Mouse (Mus musculus): ENCODE measurements around the gene Ubash3b.
A peak's percentile ranks its signal among the peaks of the same experiment; 100 is the strongest.

Gene Ubash3b

DNA sequence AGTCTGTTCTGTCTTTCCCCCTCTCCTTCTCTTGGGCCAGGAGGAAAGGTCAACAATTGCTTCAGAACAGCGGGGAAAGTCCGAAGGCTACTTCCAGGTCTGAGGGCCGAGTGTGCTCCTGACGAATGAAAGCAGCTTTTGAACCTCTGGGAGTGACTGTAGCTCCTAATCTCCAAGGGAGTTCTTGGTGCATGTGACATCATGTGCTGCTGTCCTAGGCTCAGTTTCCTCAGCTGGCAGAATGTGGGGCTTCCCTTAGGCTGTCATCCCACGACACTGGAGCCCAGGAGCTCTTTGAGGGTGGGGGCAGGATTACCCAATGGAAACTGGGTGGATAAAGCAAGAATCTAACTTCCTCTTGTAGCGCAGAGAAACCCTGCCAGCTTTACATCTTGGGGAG is at the start of gene Ubash3b:
TSS of gene Ubash3b (minus strand) at position 285 of the 400 bp plus-strand sequence.
- no peak for DNase-seq (ENCODE audit: low read depth, low spot score)

DNA sequence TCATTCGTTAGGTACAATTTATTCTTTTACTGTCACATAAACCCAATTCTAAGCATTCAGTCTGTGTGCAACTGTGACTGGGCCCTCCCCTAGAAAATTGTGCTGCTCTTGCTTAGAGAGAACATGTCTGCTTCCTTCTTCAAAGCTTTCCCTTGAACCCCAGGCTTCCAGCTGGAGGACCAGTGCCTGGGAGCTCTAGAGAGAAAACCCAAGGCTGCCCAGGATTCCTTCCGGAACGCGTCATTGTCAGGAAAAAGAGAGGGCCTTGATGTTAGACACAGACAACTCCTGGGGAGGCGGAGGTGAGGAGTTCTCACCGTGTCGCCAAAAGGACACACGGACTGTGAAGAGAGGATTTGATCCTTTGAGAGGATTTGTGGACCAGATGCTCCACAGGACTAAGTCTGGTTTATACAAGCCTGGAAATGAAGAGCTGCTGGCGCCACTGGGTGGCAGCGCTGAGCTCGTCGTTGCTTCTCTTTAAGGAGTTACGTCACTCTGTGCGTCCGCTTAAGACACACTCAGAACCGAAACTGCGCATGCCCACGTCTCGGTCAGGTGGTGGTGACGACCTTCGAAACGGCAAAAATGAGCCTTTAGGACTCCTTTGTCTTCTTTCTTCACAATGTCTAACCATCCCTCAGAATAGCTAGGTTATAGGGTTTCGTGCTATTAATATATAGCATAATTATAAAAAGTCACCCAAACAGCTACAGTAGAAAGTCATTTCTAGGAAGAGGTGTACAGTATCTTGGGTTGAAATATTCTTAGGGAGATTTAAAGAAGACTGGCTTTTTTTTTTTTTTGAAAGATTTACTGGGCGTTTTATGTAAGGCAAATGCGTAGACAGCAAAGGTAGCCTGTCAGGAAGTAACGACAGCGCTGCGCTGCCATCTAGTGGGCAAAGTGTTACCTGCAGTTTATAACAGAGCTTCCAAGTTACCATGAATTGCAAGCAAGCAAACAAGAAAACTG is 45.9 kb upstream of the Ubash3b start:
- peak; percentile 99 for DNase-seq (ENCODE audit: low read depth, low spot score)

DNA sequence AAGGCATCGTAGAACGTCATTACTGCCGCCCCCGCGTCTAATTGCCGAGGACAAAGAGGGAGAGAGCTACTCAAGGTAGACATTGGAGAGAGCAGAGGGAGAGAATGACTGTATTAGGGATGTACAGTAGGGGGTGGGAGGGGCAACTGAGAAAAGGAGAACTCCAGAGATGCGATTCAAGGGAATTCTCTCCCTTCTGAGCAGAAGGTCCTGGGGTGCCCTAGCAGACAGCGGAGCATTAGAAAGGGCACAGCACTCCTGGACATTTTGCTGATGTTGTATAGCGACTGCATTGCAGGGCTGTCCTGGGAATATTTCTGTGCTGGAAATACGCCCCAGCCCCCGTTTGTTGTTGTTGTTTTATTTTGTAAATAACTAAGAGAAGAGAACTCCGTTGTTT is 45.2 kb upstream of the Ubash3b start:
- DNase-seq (ENCODE audit: low read depth, low spot score), result no peak

DNA sequence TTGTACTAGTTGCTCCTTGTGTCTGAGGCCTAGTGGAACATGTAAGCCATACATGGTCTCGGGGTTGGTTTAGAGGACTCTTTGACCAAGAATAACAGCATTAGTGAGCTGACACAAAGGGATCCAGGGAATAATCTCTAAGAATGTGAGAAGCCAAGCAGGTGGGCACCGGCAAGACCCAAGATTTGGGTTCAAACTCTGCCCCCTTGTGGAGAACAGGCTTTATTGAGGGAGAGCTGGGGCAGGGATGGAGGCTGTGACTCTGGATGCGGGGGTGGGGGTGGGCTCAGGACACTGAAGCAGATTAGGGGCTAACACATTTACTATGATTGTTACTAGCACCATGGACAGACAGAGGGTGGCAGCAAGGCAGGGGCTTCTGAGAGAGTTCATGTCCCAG is 43.8 kb upstream of the Ubash3b start:
- DNase-seq (ENCODE audit: low read depth, low spot score), result peak; percentile 25

DNA sequence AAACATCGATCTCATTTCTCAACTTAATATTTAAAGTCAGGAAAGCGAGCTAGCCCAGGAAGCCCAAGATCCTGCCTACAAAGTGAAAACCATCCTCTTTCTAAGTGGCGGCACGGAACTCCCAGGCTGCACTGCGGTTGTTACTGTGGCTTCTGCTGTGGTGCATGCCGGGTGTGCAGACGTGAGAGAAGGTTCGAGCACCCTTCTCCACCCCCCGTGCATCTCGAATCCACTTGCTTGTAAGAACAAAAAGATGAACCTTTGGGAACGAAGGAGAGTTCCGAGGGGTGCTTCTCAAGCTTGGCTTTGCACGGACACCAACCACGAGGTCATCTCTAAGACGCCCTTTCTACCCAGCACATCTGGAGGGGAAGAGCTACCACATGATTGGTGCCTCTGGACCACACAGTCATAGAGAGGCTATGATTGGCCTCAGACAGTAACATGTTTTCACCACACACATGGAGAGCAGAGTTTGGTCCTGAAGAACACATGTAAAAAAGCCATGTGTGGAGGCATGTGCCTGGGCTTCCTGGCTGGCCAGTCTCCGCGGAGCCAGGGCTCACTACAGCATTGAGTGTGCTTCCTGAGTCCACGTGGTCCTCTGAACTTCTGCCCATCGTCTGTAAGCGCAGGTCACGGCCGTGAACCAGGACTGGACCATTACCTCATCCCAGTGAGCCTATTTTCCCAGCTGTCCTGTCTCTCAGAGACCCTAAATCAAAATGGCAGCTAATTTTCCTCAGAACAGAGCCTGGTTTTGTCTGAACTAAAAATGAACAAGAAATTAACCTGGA is 38.2 kb upstream of the Ubash3b start:
- DNase-seq (ENCODE audit: low read depth, low spot score), result no peak

DNA sequence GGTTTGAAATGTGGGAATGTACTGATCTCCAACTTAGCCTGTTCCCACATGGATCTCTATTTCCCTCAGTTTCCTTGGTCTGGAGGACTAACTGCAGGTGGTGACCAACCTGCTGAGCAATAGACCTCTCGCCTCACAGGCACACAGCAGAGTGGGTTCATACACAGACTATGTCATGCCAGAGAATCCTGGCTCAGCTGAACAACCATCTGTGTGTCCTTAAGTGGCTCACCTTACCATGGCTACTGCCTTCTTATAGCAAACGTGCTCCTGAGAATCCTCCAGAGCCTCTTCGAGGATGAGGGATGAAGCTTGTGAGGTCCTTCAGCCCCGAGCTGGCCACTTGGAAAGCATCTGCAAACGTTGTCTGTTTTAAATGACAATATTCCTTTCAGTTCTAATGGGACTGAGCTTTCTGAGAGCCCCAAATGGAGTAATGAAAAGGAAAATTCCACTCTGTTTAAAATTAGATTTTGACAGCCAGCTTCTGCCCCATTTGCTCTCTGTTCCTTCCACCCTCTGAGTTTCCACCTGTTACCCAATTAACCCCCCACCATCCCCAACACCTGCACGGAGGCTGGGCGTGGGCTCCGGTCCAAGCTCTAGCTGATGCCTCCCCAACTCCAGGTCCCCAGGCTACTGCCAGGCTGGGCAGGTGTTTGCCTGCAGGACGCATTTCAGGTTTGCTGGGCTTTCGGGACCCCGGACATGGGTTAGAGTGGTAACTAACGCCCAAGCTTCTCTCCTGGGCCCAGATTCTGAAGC is 37.2 kb upstream of the Ubash3b start:
- no peak for DNase-seq (ENCODE audit: low read depth, low spot score)

DNA sequence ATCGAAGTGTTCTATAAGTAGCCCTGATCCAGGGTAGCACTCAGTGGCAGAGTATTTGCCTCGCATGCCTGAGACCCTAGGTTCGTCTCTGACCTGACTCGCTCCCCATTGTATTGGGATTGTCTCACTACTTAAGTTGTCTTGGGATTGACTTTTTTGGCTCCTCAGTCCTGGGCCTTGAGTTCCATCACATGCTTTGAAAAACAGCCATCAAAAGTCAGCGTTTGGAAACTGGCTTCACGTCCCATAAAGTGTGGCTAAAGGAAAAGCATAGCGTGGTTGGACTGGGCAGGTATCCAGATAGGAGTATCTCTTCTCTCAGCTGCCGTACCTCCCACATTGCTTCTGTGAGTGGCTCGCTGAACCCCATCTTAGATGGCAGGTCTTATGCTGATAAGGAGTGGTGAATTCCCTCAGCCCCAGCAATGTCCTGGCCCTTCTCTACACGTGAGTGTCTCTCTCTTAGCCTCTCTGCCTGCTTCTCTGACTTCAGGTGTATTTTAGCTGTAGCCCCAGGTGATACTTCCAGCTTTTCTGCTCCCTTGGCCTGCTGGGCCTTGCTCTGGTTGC is 34.3 kb upstream of the Ubash3b start:
- no peak for DNase-seq (ENCODE audit: low read depth, low spot score)

DNA sequence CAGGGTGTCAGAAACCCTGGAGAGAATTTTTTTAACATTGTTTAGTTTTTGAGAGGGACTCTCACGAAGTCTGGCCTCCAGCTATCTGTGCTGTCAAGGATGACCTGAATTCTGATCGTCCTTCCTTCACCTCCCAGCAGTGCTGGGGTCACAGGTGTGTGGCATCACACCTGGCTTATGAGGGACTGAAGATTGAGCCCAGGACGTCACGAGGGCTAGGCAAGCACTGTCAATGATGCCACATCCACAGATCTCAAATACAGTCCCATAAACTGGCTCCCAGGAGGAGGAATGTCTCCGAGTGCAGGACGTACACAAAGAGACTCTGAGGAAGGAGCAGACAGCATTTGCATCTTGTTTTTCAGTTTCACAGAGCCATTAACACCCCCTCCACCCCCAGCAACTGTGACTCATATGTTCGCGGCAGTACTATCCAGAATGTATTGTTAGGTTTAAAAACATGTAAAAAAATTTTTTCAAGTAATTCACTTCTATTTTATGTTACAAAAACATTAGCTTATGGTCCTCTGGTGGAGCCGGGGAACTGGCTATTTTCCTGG is 30.2 kb upstream of the Ubash3b start:
- DNase-seq (ENCODE audit: low read depth, low spot score), result no peak

DNA sequence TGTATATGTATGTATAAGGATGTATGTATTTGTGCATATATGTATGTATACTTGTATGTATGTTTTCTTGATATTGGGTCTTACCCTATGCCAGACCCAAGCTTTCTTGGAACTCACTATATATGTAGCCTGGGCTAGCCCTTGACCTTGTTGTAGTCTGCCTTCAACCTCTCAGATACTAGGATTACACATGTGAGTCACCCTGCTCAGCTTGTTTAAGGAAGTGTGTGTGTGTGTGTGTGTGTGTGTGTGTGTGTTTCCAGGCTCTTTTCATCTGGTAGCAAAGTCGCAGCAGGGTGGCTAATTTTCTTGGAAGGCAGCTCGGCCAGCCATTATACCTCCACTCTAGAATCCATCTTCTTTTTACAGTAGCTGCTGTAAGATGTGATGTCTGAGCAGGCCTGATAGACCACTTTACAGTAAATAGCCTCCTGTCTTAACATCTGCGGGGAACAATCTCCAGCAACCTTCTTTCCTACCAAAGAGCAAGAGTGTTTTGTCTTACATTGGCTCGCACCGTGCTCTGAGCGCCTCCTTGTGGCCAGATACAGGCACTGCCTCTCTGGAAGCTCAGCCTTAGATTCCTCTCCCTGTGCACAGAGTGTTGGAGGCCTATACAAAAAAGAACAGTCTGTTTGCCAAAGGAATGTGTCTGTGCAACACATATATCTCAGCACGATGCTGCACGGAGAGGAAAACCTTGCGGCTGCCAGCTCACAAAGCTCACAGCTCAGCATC is 29.4 kb upstream of the Ubash3b start:
- peak; percentile 86 for DNase-seq (ENCODE audit: low read depth, low spot score)

DNA sequence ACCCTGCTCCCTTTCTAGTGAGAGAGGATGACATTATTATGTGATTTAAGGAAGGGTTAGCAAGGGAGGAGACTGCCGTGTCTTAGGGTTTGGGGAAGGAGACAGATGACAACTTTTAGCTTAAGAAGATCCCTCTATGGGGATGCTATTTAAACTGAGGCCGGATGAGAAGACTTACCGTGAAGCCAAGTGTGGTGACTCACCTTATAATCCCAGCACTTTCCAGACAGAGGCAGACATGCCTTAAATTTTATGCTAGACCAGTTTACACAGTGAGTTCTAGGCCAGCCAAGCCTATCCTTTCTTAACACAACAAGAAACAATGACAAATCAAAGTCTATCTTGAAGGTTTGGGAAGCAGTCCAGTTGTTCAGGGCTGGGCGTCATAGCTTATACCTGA is 26.4 kb upstream of the Ubash3b start:
- no peak for DNase-seq (ENCODE audit: low read depth, low spot score)

DNA sequence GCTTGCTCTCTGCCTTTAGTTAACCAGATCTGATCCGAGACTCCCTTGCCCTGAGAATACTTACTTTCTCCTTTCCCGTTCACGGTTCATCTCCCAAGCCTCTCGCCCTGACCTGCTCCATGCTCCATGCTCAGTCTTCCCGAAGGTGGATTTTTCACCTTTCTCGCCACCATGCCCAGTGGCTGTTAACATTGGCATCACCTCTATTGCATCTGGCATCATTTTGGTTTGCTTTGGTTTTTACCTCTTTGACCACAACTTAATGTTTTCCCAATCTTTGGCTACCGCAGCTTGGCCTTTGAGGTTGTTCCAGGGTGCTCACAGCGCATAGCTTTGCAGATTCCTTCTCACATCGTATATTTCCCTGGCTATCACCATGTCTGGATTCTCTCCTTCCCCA is 26.0 kb upstream of the Ubash3b start:
- DNase-seq (ENCODE audit: low read depth, low spot score), result no peak

DNA sequence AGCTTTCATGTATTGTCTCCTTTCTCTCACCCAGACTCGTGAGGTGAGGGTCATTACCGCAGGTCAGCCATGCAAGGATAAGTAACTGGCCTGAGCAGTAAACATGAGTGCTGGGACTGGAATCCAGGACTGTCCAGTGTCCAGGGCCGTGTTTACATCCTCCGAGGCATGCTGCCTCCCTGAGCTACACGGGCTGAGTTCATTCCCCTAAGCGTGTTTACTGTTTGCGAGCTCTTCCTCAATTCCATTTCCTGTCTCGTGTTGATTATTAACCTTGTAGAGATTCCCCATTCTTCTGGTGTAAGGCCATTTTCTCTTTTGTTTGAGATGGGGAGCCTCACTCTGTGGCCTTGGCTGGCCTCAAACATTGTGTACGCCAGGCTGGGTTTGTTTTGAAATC is 23.8 kb upstream of the Ubash3b start:
- DNase-seq (ENCODE audit: low read depth, low spot score), result no peak

DNA sequence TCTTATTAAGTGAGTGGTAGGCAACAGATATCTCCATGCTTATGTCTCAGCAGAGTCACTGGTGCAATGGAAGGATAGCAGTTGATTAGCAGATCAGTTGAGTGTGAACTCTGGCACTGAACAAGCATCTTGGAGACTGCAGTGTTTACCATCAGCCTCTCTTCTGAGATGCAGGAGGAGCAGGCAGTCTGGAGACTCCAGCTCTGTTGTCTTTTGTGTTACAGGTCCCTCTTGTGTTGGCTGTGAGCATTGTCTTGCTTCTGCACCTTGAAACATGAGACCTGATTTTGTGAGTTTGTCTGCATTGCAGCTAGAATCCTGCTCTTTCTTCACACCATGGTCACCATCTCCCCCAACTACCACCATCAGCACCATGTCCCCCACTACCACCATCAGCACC is 21.1 kb upstream of the Ubash3b start:
- DNase-seq (ENCODE audit: low read depth, low spot score), result peak; percentile 83

DNA sequence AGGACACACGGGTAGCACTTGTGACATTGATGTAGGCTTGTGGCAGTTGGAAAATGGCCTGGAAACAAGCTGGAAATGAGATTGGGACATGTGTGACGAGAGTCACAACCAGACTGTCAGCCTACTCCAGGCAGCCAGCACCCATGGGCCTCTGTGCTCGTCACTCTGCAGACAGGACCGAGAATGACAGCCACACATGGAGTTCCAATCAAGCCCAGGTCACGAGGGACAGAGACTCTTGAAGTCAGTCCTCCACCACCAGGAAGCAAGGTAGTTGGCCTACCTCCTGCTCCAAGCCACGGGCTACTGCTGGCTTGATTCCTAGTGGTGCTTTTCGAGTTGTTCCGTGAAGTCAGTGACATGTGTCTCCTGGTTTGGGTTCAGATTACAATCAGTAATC is 20.3 kb upstream of the Ubash3b start:
- DNase-seq (ENCODE audit: low read depth, low spot score), result peak; percentile 20

DNA sequence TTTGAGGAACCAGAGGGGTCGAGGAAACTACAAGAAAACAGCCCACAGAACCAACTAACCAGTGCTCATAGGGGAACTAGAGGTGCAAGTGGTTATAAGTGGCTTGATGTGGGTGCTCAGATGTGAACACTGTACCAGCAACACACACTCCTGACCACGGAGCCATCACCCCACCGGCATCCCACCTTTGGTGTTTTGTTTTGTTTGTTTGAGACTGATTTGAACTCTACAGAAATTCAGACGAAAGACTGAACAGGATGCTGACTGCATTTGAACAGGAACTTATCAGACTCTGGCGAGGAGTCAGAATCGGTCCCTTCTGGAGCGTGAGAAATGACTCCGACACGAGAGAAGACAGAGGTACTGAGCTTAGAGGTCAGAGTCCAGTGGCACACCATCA is 19.9 kb upstream of the Ubash3b start:
- peak; percentile 40 for DNase-seq (ENCODE audit: low read depth, low spot score)

DNA sequence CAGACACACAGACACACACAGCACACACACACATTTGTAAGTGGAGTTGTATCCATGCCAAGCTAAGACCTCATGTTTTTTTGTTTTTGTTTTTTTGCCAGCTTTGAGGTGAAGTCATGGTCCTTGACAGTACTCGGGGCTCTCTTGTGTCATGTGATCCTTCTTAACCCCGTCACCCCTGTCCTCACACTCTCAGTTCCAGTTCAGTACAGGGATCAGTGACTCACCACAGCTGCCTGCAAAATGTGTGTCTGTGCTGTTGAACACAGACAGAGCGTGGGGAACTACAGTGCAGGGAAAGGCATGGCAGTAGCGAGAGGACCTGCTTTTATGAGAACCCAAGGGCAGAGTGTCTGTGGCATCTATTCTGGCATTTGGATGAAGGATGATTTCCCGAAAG is 17.6 kb upstream of the Ubash3b start:
- DNase-seq (ENCODE audit: low read depth, low spot score), result no peak

DNA sequence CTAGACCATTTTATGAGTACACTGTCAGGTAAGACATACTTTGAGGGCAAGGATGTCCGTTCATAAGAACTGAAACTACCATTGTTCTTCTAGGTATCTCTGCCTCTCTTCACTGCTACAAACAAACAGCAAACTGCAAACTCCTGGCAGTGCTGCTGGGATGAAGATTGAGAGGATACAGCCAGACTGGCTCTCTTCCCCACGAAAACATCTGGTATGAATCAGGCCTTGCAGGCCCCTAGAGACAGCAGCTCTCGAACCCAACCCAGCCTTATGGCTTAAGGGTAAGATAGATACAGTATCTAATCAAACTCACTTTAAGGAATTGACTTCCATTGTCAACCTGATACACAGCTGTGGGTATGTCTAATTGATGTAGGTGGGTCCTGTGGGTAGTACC is 11.7 kb upstream of the Ubash3b start:
- no peak for DNase-seq (ENCODE audit: low read depth, low spot score)

DNA sequence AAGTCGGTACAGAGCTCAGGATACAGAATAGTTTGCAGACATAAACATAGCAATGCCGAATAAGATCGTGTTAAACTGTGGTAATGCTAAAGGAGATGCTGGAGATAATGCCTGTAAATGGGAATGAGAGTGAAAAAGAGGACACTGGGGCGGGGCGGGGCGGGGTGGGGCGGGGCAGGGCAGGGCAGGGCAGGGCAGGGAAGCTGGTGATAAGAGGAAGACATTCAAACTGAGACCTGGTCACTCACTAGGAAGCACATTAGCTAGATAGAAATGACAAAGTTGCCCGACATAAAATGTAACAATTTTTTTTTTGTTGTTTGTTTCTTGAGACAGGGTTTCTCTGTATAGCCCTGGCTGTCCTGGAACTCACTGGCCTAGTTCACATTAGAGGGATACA is 10.9 kb upstream of the Ubash3b start:
- no peak for DNase-seq (ENCODE audit: low read depth, low spot score)

DNA sequence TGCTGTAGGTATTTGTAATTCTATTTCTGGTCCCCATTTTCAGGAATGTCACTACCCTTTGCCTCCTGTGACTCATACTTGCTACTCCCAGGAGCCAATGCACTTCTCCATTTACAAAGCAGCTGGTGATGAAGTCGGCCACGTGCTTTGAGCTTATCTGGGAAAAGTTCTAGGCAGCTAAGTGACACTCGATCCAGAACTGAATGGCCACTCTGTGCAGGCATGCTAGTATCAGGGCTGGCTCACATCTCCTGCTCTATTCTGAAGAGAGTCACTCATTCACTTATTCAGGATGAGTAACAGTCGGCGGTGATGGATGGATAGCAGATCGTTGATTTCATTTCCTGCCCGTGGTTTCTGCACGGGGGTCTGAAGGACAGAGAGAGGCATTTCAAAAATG is 8.5 kb upstream of the Ubash3b start:
- no peak for DNase-seq (ENCODE audit: low read depth, low spot score)

DNA sequence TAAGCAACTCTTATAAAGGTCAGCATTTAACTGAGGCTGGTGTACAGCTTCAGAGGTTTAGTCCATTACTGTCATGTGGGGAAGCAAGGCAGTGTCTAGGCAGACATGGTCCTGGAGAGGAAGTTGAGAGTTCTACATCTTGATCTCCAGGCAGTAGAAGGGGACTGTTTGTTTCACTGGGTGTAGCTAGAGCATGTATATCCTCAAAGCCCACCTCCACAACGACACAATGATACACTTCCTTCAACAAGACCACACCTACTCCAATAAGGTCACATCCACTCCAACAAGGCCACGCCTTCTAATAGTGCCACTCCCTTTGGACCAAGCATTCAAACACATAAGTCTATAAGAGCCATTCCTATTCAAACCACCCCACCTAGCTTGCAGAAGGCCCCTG is 7.2 kb upstream of the Ubash3b start:
- peak; percentile 49 for DNase-seq (ENCODE audit: low read depth, low spot score)

DNA sequence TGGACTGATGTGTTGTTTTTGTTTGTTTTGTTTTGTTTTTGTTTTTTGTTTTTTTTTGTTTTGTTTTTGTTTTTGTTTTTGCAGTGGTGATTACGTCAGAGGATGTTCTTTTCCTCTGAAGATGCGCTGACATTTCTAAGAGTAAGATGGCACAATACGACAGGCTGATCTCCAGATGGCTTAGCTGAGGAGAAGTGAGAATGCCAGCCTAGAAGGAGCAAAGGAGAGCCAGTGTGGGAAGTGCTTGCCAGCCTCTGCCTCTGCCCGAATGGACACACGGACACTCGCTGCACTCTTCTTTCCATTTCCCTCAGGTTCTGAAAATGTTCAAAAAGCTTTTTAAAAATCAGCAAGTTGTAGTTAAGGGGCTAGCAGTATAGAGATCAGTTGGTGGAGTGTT is 6.7 kb upstream of the Ubash3b start:
- no peak for DNase-seq (ENCODE audit: low read depth, low spot score)
